Mouse (Mus musculus) embryonic facial prominence, embryonic 13.5 days (tissue): ENCODE measurements around the gene Magi2. TPM values are rescaled to one million over a fixed set of nuclear protein-coding genes. Genes with fewer than 3 reads are reported as not detected.

ENCODE experiments used
- ATAC-seq: fragments of 200-750 bp; cut with Nextera tagmentation; 2 replicates; pipeline ENCODE4 v1.8.0; 2017; ENCODE audit warnings: low read depth; ENCODE audit not compliant: insufficient number of reproducible peaks, insufficient read depth, low FRiP score, low TSS enrichment
- H3K27ac ChIP-seq: fragments of 300-500 bp; sonication (generic); 2 replicates; pipeline ENCODE4 v1.5.1; 2015; ENCODE audit warnings: moderate library complexity, mild to moderate bottlenecking, inconsistent platforms
- H3K27me3 ChIP-seq: fragments of 300-500 bp; sonication (generic); 2 replicates; pipeline ENCODE4 v1.6.1; 2015; ENCODE audit warnings: mild to moderate bottlenecking, inconsistent platforms
- H3K36me3 ChIP-seq: fragments of 300-500 bp; sonication (generic); 2 replicates; pipeline ENCODE4 v1.6.1; 2015; ENCODE audit warnings: mild to moderate bottlenecking, inconsistent platforms
- H3K4me1 ChIP-seq: fragments of 300-500 bp; sonication (generic); 2 replicates; pipeline ENCODE4 v1.6.1; 2015; ENCODE audit warnings: inconsistent platforms
- H3K4me2 ChIP-seq: fragments of 300-500 bp; sonication (generic); 2 replicates; pipeline ENCODE4 v1.6.1; 2015; ENCODE audit warnings: moderate library complexity, mild to moderate bottlenecking, inconsistent platforms
- H3K4me3 ChIP-seq: fragments of 300-500 bp; sonication (generic); 2 replicates; pipeline ENCODE4 v1.5.1; 2015; ENCODE audit warnings: mild to moderate bottlenecking, inconsistent platforms
- H3K9ac ChIP-seq: fragments of 300-500 bp; sonication (generic); 2 replicates; pipeline ENCODE4 v1.6.1; 2015; ENCODE audit warnings: mild to moderate bottlenecking, inconsistent platforms
- H3K9me3 ChIP-seq: fragments of 300-500 bp; sonication (generic); 2 replicates; pipeline ENCODE4 v1.6.1; 2016; ENCODE audit warnings: inconsistent platforms
- WGBS: fragments of 180-500 bp; shearing (Covaris S2); methylation state at CpG from one replicate; pipeline ENCODE4 v1.1.7; 2015; ENCODE audit warnings: mixed read lengths; 5-methylcytosine and 5-hydroxymethylcytosine counted together
- polyA plus RNA-seq: library from polyadenylated mRNA; unstranded; fragments of >200 nt; fragmentation: Nextera tagmentation; extraction: Ambion mirVana; gene quantifications from 2 replicates; pipeline ENCODE4 v1.2.1, GENCODE M21; 2015

The Magi2 gene
- polyA plus RNA-seq, 1 experiment from 2014 or later, result 9.7 TPM

DNA sequence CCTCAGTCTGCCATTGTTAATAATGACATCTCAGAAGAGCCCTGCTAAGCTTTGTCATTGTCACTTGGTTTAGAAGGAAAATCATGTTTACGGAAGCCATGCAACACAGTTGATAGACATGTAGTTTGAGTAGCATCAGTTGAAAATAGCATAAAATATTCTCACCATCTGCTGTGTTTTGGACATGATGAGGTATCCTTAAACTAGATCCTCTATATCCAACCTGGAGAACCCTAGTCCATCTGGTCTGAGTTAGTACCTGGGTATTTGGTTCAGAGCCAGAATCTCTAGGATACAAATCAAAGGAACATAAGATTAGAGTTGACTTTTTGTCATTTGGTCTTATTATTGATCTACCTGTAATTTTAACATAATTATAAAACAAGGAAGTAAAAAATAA lies 385.0 kb downstream of the Magi2 start:
- no peaks in the 10 kb centered on the region for H3K9me3 ChIP-seq
- 86% methylated on average over 1 of the region's 1 CpGs for WGBS
- no peak overlapping the region for H3K4me3 ChIP-seq
- H3K36me3 ChIP-seq, result no peaks in the 10 kb centered on the region
- no peak overlapping the region for H3K27ac ChIP-seq
- H3K27me3 ChIP-seq, result no peaks in the 10 kb centered on the region
- no peak overlapping the region for H3K4me2 ChIP-seq
- H3K4me1 ChIP-seq, result no peaks in the 10 kb centered on the region
- no peak overlapping the region for H3K9ac ChIP-seq
- no peak for ATAC-seq

DNA sequence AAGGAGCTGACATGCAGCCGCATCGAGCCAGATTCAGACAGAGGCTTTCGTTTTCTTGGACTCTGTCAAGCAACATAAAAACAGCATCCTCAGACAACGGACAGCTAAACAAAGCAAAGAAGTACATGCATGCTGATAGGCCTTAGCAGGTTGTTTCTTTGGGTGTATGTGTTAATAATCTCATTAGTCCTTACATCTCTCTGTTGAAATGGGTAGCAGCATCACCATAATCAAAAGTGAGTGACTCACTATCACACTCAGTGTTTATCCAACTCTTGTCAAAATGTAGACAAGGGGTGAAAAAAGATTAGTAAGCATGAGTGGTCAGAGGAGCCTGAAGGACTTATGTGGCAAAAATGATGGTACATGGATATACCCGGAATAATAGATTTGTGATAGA lies 394.8 kb downstream of the Magi2 start:
- no peak overlapping the region for H3K9ac ChIP-seq
- no peak overlapping the region for H3K4me2 ChIP-seq
- no peaks in the 10 kb centered on the region for H3K9me3 ChIP-seq
- H3K36me3 ChIP-seq, result no peaks in the 10 kb centered on the region
- H3K4me3 ChIP-seq, result no peak overlapping the region
- no peak overlapping the region for H3K27ac ChIP-seq
- no peaks in the 10 kb centered on the region for H3K27me3 ChIP-seq
- 84% methylated on average over 5 of the region's 5 CpGs for WGBS
- ATAC-seq, result no peak
- no peaks in the 10 kb centered on the region for H3K4me1 ChIP-seq

DNA sequence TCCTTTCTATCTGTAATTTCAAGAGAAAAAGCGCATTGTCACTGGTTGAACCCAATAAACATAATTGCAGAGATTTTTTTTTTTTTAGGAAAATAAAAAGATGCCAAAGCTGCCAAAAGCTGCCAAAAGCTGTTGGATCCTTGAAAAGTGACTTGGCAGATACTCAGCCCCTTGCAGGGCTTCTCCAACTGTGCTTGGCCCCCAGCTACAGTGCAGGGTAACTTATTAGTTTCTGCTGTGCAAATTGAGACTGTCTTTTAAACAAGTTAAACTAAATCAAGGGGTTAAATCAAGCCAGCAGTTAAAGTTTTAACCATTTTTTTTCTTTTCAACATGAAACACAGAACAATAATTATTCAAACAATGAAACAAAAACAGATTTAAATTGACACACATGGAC lies 407.1 kb downstream of the Magi2 start:
- H3K9me3 ChIP-seq, result no peaks in the 10 kb centered on the region
- WGBS, result 91% methylated on average over 1 of the region's 1 CpGs
- no peak overlapping the region for H3K4me3 ChIP-seq
- H3K36me3 ChIP-seq, result no peaks in the 10 kb centered on the region
- H3K27ac ChIP-seq, result no peak overlapping the region
- no peak overlapping the region for H3K4me2 ChIP-seq
- H3K27me3 ChIP-seq, result no peaks in the 10 kb centered on the region
- no peaks in the 10 kb centered on the region for H3K4me1 ChIP-seq
- ATAC-seq, result no peak
- H3K9ac ChIP-seq, result no peak overlapping the region

DNA sequence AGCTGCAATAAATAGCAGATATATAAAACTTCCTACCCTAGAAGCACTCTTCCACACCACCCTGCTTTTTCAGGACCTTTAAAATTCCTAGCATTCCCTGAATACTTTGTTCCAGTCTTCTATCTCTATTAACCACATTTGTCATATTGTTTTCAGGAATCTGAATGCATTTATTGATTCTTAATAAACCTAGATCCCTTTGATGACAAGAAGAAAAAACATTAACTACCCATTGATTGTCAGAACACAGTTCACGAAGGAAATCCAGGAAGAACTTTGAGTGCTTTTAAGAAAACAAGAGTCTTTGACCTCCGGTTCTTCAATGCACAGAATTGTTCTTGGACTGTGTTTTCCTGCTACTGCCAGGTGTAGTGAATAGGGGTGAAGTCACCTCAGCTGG lies 411.0 kb downstream of the Magi2 start:
- Histone ChIP-seq H3K9ac (no peak overlapping the region), H3K9me3 (no peaks in the 10 kb centered on the region), H3K36me3 (no peaks in the 10 kb centered on the region), H3K4me2 (no peak overlapping the region), H3K27ac (no peak overlapping the region), H3K4me1 (no peaks in the 10 kb centered on the region), H3K27me3 (no peaks in the 10 kb centered on the region), H3K4me3 (no peak overlapping the region)
- no peak for ATAC-seq
- 54% methylated on average over 2 of the region's 2 CpGs for WGBS

DNA sequence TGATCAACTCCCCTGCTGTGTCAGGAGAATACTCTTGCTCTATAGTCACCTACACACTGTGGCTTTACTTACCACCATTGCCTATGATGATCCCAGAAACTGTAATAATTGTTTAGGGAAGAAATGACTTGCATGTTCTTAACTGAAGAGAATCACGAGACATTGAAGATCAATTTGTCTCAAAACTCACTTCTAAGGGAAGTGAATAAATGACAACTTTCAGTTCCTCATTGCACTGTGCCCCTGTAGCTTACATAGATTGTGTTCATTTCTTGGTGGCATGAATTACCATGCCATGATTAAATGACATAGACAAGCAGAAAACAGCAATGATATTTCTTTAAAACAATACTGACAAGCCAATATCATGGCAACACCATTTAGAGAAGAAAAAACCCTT lies 429.1 kb downstream of the Magi2 start:
- no peaks in the 10 kb centered on the region for H3K9me3 ChIP-seq
- WGBS, result 73% methylated on average over 1 of the region's 1 CpGs
- no peak for ATAC-seq
- no peak overlapping the region for H3K27ac ChIP-seq
- no peak overlapping the region for H3K4me3 ChIP-seq
- H3K4me2 ChIP-seq, result no peak overlapping the region
- H3K36me3 ChIP-seq, result no peaks in the 10 kb centered on the region
- H3K9ac ChIP-seq, result no peak overlapping the region
- no peaks in the 10 kb centered on the region for H3K4me1 ChIP-seq
- H3K27me3 ChIP-seq, result no peaks in the 10 kb centered on the region

DNA sequence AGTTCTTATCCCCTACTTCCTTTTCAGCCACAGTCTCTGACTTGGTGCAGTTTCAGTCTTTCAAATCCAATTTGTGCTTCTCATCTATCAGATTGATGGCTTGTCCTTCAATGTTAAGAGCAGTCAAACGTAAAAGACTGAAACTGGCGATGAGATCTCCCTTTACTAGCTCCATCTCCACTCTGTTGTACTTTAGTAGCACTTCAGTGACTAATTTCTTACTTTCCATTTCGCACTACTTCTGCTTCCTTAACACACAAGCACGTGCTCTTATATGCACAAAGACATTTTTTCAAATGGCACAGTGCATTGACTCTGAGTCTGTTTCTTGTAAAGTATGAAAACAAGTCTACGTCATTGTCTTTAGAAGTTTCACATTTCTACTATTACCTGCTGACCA lies 439.6 kb downstream of the Magi2 start:
- Histone ChIP-seq H3K4me2 (no peak overlapping the region), H3K36me3 (no peaks in the 10 kb centered on the region), H3K4me3 (no peak overlapping the region), H3K27ac (no peak overlapping the region), H3K4me1 (no peaks in the 10 kb centered on the region), H3K9me3 (no peaks in the 10 kb centered on the region), H3K27me3 (no peaks in the 10 kb centered on the region), H3K9ac (no peak overlapping the region)
- ATAC-seq, result no peak
- 82% methylated on average over 5 of the region's 5 CpGs for WGBS

DNA sequence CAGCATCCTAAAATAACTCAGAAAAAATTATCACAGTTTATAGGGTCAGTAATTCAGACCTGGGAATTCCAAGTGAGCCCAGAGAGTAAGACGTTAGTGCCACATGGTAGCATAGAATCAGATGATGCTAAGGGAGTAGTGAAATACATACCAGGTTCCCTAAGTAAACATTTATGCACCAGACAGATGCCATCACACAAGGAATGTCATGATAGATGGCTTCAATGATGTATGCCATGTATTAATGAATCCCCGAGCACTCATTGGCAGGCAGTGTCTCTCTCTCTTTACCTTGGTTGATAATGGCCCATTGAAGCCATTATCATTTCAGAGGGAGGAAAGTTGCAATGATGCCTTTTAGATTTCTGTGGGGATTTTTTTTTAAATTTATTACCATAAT lies 490.5 kb downstream of the Magi2 start:
- H3K9ac ChIP-seq, result no peak overlapping the region
- H3K4me1 ChIP-seq, result no peaks in the 10 kb centered on the region
- H3K9me3 ChIP-seq, result no peaks in the 10 kb centered on the region
- no peak overlapping the region for H3K4me3 ChIP-seq
- no peak for ATAC-seq
- WGBS, result 79% methylated on average over 2 of the region's 2 CpGs
- no peaks in the 10 kb centered on the region for H3K27me3 ChIP-seq
- no peak overlapping the region for H3K27ac ChIP-seq
- H3K4me2 ChIP-seq, result no peak overlapping the region
- H3K36me3 ChIP-seq, result no peaks in the 10 kb centered on the region

DNA sequence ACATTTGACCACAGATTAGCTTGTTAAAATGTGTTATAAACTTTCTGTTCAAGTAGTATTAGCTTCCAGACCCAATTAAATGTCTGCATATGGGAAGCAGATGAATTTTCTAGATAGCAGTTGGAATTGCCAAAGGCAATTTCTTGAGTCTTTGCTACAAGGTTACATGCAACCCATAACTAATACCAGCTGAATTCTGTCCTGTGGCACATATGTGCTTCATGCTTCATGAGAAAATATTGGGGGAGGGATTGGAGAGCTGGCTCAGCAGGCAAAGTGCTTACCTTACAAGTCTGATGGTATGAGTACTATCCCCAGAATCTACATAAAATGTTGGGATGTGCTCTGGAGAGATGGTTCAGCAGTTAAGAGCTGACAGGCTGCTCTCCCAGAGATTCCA lies 499.4 kb downstream of the Magi2 start:
- Histone ChIP-seq H3K27ac (no peak overlapping the region), H3K4me1 (no peaks in the 10 kb centered on the region), H3K4me2 (no peak overlapping the region), H3K4me3 (no peak overlapping the region), H3K9me3 (no peaks in the 10 kb centered on the region), H3K27me3 (no peaks in the 10 kb centered on the region), H3K36me3 (no peaks in the 10 kb centered on the region), H3K9ac (no peak overlapping the region)
- ATAC-seq, result no peak

DNA sequence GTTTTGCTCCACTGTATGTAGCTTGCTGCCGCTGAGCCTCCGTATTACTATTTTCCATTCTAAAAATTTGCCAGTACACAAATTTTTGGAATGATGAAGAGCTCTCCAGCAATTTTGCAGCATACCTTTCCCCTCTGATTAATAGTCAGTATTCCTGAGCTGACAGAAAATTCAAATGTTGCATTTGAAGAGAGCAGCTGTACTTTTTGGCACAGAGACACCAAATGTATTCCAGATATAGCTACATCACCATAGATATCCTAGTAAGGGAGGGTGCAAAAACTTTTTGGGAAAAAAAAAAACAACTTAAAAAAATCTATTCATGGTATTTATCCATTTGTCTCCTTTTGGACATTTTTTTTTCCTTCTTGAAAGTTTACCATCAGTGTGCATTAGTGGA lies 518.5 kb downstream of the Magi2 start:
- Histone ChIP-seq H3K27me3 (no peaks in the 10 kb centered on the region), H3K27ac (no peak overlapping the region), H3K4me2 (no peak overlapping the region), H3K9me3 (no peaks in the 10 kb centered on the region), H3K9ac (no peak overlapping the region), H3K4me3 (no peak overlapping the region), H3K36me3 (no peaks in the 10 kb centered on the region), H3K4me1 (0 out of 2 replicates have a peak, but pooled peaks cover 4% of the 10 kb centered on the region)
- 79% methylated on average over 2 of the region's 2 CpGs for WGBS
- no peak for ATAC-seq

DNA sequence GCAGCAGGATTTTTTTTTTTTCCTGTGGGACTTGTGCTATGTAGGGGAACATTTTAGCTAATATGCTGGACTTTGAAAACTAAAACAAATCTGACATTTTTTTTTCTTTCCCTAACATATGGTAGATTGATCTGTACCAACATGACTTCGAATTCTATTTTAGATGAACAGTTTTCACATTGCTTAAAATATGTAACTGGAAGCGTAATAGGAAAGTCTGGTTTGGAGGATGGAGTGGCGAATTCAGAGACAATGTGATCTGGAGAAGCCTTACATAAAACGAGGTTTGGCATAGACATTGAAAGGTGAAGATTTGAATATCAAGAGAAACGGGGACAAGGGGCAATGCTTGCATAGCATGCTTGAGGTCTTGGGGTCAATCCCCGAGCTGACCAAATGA lies 519.1 kb downstream of the Magi2 start:
- no peak overlapping the region for H3K4me2 ChIP-seq
- no peak for ATAC-seq
- no peaks in the 10 kb centered on the region for H3K27me3 ChIP-seq
- no peak overlapping the region for H3K4me3 ChIP-seq
- H3K27ac ChIP-seq, result no peak overlapping the region
- 0 out of 2 replicates have a peak, but pooled peaks cover 4% of the 10 kb centered on the region for H3K4me1 ChIP-seq
- 62% methylated on average over 6 of the region's 6 CpGs for WGBS
- H3K9ac ChIP-seq, result no peak overlapping the region
- H3K9me3 ChIP-seq, result no peaks in the 10 kb centered on the region
- no peaks in the 10 kb centered on the region for H3K36me3 ChIP-seq

DNA sequence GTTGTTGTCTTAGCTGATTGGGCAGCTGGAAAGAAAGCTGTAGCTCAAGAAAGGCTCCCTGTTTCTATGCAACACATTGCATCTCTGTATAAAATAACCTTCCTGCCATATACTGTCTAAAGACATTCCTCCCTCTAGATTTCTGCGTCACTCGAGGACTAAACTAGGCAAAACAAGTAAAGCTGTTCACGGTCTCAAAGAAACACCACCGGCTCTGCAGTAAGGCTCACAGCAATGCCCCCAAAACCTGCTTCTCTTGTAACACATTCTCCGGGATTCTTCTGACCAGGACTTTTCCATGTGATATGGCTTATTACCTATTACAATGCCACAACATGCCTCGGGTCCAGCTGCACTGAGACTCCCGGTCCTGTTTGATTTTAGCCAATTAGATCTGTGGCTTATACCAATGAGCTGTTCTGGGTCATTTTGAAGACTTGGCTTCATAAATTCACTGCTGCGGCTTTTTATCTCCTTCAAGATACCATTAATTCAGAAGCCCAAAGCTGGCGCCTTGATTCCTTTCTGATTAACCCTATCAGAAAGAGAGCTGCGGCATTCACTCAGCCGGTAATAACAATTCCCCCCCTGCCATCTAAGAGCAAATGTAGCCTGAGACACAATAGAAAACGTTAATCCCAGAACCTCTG lies 520.2 kb downstream of the Magi2 start:
- WGBS, result 48% methylated on average over 12 of the region's 12 CpGs
- Histone ChIP-seq H3K27me3 (no peaks in the 10 kb centered on the region), H3K4me2 (no peak overlapping the region), H3K9me3 (no peaks in the 10 kb centered on the region), H3K36me3 (no peaks in the 10 kb centered on the region), H3K9ac (no peak overlapping the region), H3K27ac (no peak overlapping the region), H3K4me1 (0 out of 2 replicates have a peak, but pooled peaks cover 4% of the 10 kb centered on the region), H3K4me3 (no peak overlapping the region)
- ATAC-seq, result no peak

DNA sequence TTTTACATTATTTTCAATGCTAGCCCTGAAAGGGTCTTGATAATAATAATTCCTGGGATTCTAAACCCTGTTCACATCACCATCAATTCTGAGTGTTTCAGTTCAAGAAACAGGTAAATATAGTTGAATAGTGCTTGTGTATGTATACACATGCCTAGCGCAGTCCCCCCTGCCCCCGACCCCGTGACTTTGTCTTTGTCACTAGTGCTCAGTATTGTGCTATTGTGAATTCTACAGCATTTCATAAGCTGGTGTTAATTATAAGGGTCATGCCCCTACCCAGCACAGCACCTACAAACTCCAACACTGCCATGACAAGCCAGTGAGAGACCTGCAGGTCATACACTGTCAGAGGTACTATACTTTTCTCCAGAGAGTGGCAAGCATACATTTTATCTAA lies 520.8 kb downstream of the Magi2 start:
- Histone ChIP-seq H3K4me2 (no peak overlapping the region), H3K36me3 (no peaks in the 10 kb centered on the region), H3K9ac (no peak overlapping the region), H3K27ac (no peak overlapping the region), H3K4me1 (0 out of 2 replicates have a peak, but pooled peaks cover 4% of the 10 kb centered on the region), H3K4me3 (no peak overlapping the region), H3K27me3 (no peaks in the 10 kb centered on the region), H3K9me3 (no peaks in the 10 kb centered on the region)
- 68% methylated on average over 3 of the region's 3 CpGs for WGBS
- ATAC-seq, result no peak

DNA sequence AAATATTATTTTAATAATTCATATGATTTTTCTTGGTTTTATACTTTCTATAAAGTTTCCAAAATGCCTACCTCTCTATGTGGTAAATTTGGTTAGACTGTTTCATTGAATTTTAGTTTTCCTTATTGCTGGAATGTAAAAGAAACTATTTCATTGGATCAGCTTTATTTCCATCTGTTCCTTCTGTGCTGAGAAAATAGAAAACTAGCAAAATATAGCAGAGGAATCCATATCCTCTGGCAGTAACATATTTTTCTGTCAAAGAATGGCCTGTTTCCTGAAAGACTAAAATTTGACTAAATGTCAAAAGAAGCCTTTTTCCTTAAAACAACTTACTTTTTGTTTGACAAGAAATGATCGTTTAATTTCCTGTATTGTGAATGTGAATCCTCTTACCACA lies 552.4 kb downstream of the Magi2 start:
- Histone ChIP-seq H3K27me3 (no peaks in the 10 kb centered on the region), H3K4me2 (no peak overlapping the region), H3K36me3 (no peaks in the 10 kb centered on the region), H3K4me1 (no peaks in the 10 kb centered on the region), H3K27ac (no peak overlapping the region), H3K4me3 (no peak overlapping the region), H3K9me3 (no peaks in the 10 kb centered on the region), H3K9ac (no peak overlapping the region)
- ATAC-seq, result no peak
- WGBS, result 75% methylated on average over 1 of the region's 1 CpGs
